ENCODE assay signal across 1 mouse cellular context in the genomic region with DNA sequence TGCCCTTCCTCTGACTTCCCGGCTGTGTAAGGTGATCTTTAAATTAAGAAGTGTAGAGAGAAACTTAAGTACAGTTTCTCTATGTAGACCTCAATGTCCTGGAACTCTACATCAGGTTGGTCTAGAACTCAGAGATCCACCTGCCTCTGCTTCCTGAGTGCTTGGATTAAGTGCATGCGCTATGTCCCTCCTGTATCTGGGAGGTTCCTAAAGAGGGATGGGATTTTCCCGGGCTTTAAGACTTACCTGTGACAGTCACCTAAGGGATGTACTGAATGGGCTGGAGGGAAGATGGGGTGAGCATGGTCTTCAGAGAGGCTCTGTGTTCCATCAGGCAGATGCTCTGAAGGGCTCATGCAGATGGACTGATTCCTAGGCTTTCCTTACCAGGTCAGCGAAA.
TF ChIP-seq lines count a peak whose summit lies in the region.

No protein-coding gene starts in this region.

TF ChIP-seq in CH12.LX, 34 proteins besides CTCF, POLR2A, EP300 and RAD21:
- TF ChIP-seq NRF1 (IDR thresholded peaks at IDR 0.05; ENCODE audit: low read depth, low read length) (no peak), MYC (IDR thresholded peaks at IDR 0.05; ENCODE audit: low read depth, low read length) (0 out of 2 replicates have a peak, but pooled peaks have one; percentile 15)
